Comparison of ENCODE assay signal across 8 mouse cellular contexts in the genomic region with DNA sequence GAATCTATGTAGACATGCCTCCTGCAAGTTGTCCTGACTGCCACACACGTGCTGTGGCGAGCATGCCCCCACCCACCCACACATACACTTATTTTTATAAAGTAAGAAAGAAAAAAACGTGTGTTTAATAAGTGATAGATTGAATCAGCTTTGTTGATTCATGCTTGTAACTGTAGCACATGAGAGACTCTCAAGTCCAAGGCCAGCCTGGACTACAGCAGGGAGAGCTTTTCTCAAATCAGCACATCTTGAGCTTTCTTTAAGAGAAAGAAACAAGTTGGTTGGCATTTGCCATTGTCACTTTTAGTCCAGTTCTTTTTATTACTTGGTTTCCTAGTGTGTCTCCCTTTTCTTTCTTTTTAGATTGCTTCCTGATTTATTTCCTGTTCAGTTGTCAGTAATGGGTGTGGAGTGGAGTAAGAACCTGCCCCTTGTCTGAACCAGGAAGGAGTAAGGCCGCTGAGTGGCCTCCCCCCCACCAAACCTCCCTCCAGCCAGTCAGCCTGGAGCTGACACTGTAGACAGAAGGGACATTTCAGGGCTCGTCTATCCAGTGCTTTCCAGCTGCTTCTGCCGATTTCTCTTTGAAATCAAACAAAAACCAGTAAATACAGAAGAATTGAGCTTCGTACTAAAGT. TPM values are rescaled to one million over a fixed set of nuclear protein-coding genes. Genes with fewer than 3 reads are reported as not detected.
DNase-seq lines count a peak whose midpoint lies in the region; ATAC-seq and TF ChIP-seq lines count a peak whose summit lies in the region.

No protein-coding gene starts in this region.

- peaks cover 2% of the 10 kb centered on the region for H3K4me1 ChIP-seq in testis, adult 2 months (ENCODE audit: control insufficient read depth, insufficient read depth, low read length)
- H3K4me1 ChIP-seq in heart, embryonic 12.5 days (replicated peaks): peaks cover 25% of the 10 kb centered on the region
- no peaks in the 10 kb centered on the region for H3K4me1 ChIP-seq in midbrain, embryonic 14.5 days (ENCODE audit: control insufficient read depth, insufficient read depth, low read length)

- no peak overlapping the region for H3K9ac ChIP-seq in heart, embryonic 12.5 days
- H3K9ac ChIP-seq in midbrain, embryonic 14.5 days (replicated peaks; ENCODE audit: low read length): no peak overlapping the region

- H3K36me3 ChIP-seq in testis, adult 2 months (ENCODE audit: control insufficient read depth, insufficient read depth, low read length): no peaks in the 10 kb centered on the region; the same call in 1 of the 2 replicates
- H3K36me3 ChIP-seq in heart, embryonic 12.5 days: no peaks in the 10 kb centered on the region; the same call in none of the 2 replicates
- no peaks in the 10 kb centered on the region for H3K36me3 ChIP-seq in midbrain, embryonic 14.5 days (ENCODE audit: control insufficient read depth, insufficient read depth, low read length)

- no peak for TF ChIP-seq CTCF in testis, adult 2 months (IDR thresholded peaks at IDR 0.05; ENCODE audit: control insufficient read depth, insufficient read depth, insufficient replicate concordance, low read depth, low read length)

- no peak overlapping the region for H3K4me2 ChIP-seq in heart, embryonic 12.5 days
- no peak overlapping the region for H3K4me2 ChIP-seq in midbrain, embryonic 14.5 days (ENCODE audit: low read length)

- no peak overlapping the region for H3K4me3 ChIP-seq in testis, adult 2 months (ENCODE audit: control insufficient read depth, low read depth, low read length)
- no peak overlapping the region for H3K4me3 ChIP-seq in heart, embryonic 12.5 days
- H3K4me3 ChIP-seq in midbrain, embryonic 14.5 days (replicated peaks; ENCODE audit: low read depth, low read length): no peak overlapping the region

- no peak for TF ChIP-seq POLR2A in testis, adult 2 months (IDR thresholded peaks at IDR 0.05; ENCODE audit: control insufficient read depth, low read depth, low read length)

- 51% methylated on average over 7 of the region's 7 CpGs for WGBS in heart, embryonic 12.5 days
- WGBS in midbrain, embryonic 14.5 days: 73% methylated on average over 7 of the region's 7 CpGs

- H3K27me3 ChIP-seq in testis, adult 2 months (ENCODE audit: control insufficient read depth, insufficient read depth, low read length): no peaks in the 10 kb centered on the region
- no peaks in the 10 kb centered on the region for H3K27me3 ChIP-seq in heart, embryonic 12.5 days (replicated peaks)
- H3K27me3 ChIP-seq in midbrain, embryonic 14.5 days (ENCODE audit: control insufficient read depth, insufficient read depth, low read length): no peaks in the 10 kb centered on the region

- peak overlapping the region; percentile 33; the same call in 1 of the 2 replicates for H3K27ac ChIP-seq in testis, adult 2 months (ENCODE audit: control insufficient read depth, insufficient read depth, low read depth, low read length)
- peak overlapping the region; percentile 66 for H3K27ac ChIP-seq in heart, embryonic 12.5 days (ENCODE audit: poor library complexity, severe bottlenecking)
- H3K27ac ChIP-seq in midbrain, embryonic 14.5 days (replicated peaks; ENCODE audit: low read depth, low read length): no peak overlapping the region

- no peak for DNase-seq in testis, postnatal 14 days (ENCODE audit: low spot score)
- peak; percentile 42 to 72 for DNase-seq in kidney, postnatal 25 days
- peak; percentile 31 to 51 for DNase-seq in monocyte, adult 2 months (ENCODE audit: low read depth in 1 of 2, low spot score in 2 of 2)
- no peak for DNase-seq in midbrain, embryonic 14.5 days
- DNase-seq in thymus, postnatal 4 days: no peak
- no peak for DNase-seq in retina, embryonic 14.5 days (ENCODE audit: low spot score)

- 0 out of 2 replicates have a peak, but pooled peaks have one; percentile 66 for ATAC-seq in heart, embryonic 12.5 days (ENCODE audit: insufficient number of reproducible peaks, low FRiP score)
- ATAC-seq in midbrain, embryonic 14.5 days (ENCODE audit: low FRiP score, low TSS enrichment): no peak

- H3K9me3 ChIP-seq in heart, embryonic 12.5 days (replicated peaks): no peaks in the 10 kb centered on the region
- no peaks in the 10 kb centered on the region for H3K9me3 ChIP-seq in midbrain, embryonic 14.5 days (ENCODE audit: control insufficient read depth, low read length)

RNA-seq across cellular contexts. Expression of gene Atg14, which starts 55.5 kb away (rescaled TPM):
- 4.6 and 4.7 TPM in 2 replicates for polyA plus RNA-seq in testis, adult 2 months (2012; rRNA removed)
- polyA plus RNA-seq in heart, embryonic 12.5 days (2016; fragmentation: Nextera tagmentation; extraction: Ambion mirVana): 12.3 TPM in 2 replicates
- 16.6 and 19.8 TPM in 2 replicates for polyA plus RNA-seq in midbrain, embryonic 14.5 days (2014; fragmentation: Nextera tagmentation; extraction: Ambion mirVana)

Comparison
In these comparisons a context has a peak if more than half of its experiments do, and no peak if none do; other contexts are left out.
1. DNase-seq: peak in kidney, postnatal 25 days (2 of 2) and monocyte, adult 2 months (2 of 2); none in testis, postnatal 14 days (single experiment), midbrain, embryonic 14.5 days (single experiment), thymus, postnatal 4 days (single experiment) and retina, embryonic 14.5 days (single experiment).